Mouse (Mus musculus): ENCODE data around the gene Asprv1.

Gene Asprv1

GRCm38 (mm10) chr6:86627946-86628345 lies at the start of gene Asprv1:
Gene Asprv1, plus strand, starts transcription at chr6:86628164.
- peak; percentile 58 to 73 for DNase-seq (ENCODE audit: low spot score in 2 of 2)

- no peak for DNase-seq (ENCODE audit: low spot score in 2 of 2)
Observed at GRCm38 (mm10) chr6:86578396-86578795, 49.6 kb upstream of the Asprv1 start.

- no peak for DNase-seq (ENCODE audit: low spot score in 2 of 2)
Observed at GRCm38 (mm10) chr6:86579066-86579784, 48.7 kb upstream of the Asprv1 start.

- DNase-seq (ENCODE audit: low spot score in 2 of 2): no peak
Observed at GRCm38 (mm10) chr6:86579926-86580325, 48.0 kb upstream of the Asprv1 start.

- DNase-seq (ENCODE audit: low spot score in 2 of 2): no peak
Observed at GRCm38 (mm10) chr6:86583141-86583540, 44.8 kb upstream of the Asprv1 start.

GRCm38 (mm10) chr6:86583601-86584215 lies 44.3 kb upstream of the Asprv1 start:
- DNase-seq (ENCODE audit: low spot score in 2 of 2): no peak

- DNase-seq (ENCODE audit: low spot score in 2 of 2): no peak
Observed at GRCm38 (mm10) chr6:86584296-86585015, 43.5 kb upstream of the Asprv1 start.

- DNase-seq (ENCODE audit: low spot score in 2 of 2): peak in 1 of 2 experiments; percentile 38
Observed at GRCm38 (mm10) chr6:86585070-86585600, 42.8 kb upstream of the Asprv1 start.

- no peak for DNase-seq (ENCODE audit: low spot score in 2 of 2)
Observed at GRCm38 (mm10) chr6:86586070-86586469, 41.9 kb upstream of the Asprv1 start.

- DNase-seq (ENCODE audit: low spot score in 2 of 2): no peak
Observed at GRCm38 (mm10) chr6:86588429-86588828, 39.5 kb upstream of the Asprv1 start.

GRCm38 (mm10) chr6:86593146-86593897 lies 34.6 kb upstream of the Asprv1 start:
- no peak for DNase-seq (ENCODE audit: low spot score in 2 of 2)

GRCm38 (mm10) chr6:86594636-86595035 lies 33.3 kb upstream of the Asprv1 start:
- DNase-seq (ENCODE audit: low spot score in 2 of 2): peak in 1 of 2 experiments; percentile 37

- no peak for DNase-seq (ENCODE audit: low spot score in 2 of 2)
Observed at GRCm38 (mm10) chr6:86595865-86596440, 32.0 kb upstream of the Asprv1 start.

- no peak for DNase-seq (ENCODE audit: low spot score in 2 of 2)
Observed at GRCm38 (mm10) chr6:86598742-86599193, 29.2 kb upstream of the Asprv1 start.

- DNase-seq (ENCODE audit: low spot score in 2 of 2): peak; percentile 90 to 98
Observed at GRCm38 (mm10) chr6:86599197-86599596, 28.8 kb upstream of the Asprv1 start.

- DNase-seq (ENCODE audit: low spot score in 2 of 2): peak; percentile 85 to 93
Observed at GRCm38 (mm10) chr6:86599951-86600414, 28.0 kb upstream of the Asprv1 start.

- no peak for DNase-seq (ENCODE audit: low spot score in 2 of 2)
Observed at GRCm38 (mm10) chr6:86605260-86605659, 22.7 kb upstream of the Asprv1 start.

- no peak for DNase-seq (ENCODE audit: low spot score in 2 of 2)
Observed at GRCm38 (mm10) chr6:86606289-86606688, 21.7 kb upstream of the Asprv1 start.

- DNase-seq (ENCODE audit: low spot score in 2 of 2): no peak
Observed at GRCm38 (mm10) chr6:86607471-86607870, 20.5 kb upstream of the Asprv1 start.

- no peak for DNase-seq (ENCODE audit: low spot score in 2 of 2)
Observed at GRCm38 (mm10) chr6:86609235-86609634, 18.7 kb upstream of the Asprv1 start.

- DNase-seq (ENCODE audit: low spot score in 2 of 2): no peak
Observed at GRCm38 (mm10) chr6:86610714-86611113, 17.2 kb upstream of the Asprv1 start.
